Mouse (Mus musculus) cerebellum, adult 11-12 months (tissue): Measurements from ENCODE around the gene Gm21319.
"Not testable (repeated sequence)": the region's sequence is repeated elsewhere in the genome, so short reads cannot be mapped to it uniquely, and the experiment has no call there.

Experiments used
- DNase-seq: peaks from one replicate; pipeline ENCODE4 v3.0.0; 2022

The Gm21319 gene

GRCm38 (mm10) chr12:87775655-87776054, at the start of gene Gm21319:
Gm21319 (minus strand) TSS chr12:87775755.
- not testable (repeated sequence) for DNase-seq

- not testable (repeated sequence) for DNase-seq
Observed at GRCm38 (mm10) chr12:87816277-87816676, 40.7 kb upstream of the Gm21319 start, which contains the start of gene BB287469. BB287469 (plus strand) TSS chr12:87816577.

GRCm38 (mm10) chr12:87797971-87798370, 22.4 kb upstream of the Gm21319 start:
- DNase-seq = not testable (repeated sequence)

GRCm38 (mm10) chr12:87795212-87795611, 19.7 kb upstream of the Gm21319 start, which contains the start of gene Gm21936:
Gm21936 (plus strand) TSS chr12:87795512.
- DNase-seq = not testable (repeated sequence)
